Mouse (Mus musculus) testis, adult 2 months (tissue): ENCODE measurements at regions not wholly inside any gene's neighbourhood (a gene's known extent, or its start where the extent isn't known, plus 50 kb on each side); places are given as distances from the start of the nearest gene placed in this dataset.

Experiments used
- CTCF ChIP-seq: fragments of 200-500 bp; IDR thresholded peaks from 2 replicates; pipeline ENCODE4 v1.5.1; 2012; ENCODE audit warnings: low read depth, mild to moderate bottlenecking, inconsistent platforms, low read length, moderate library complexity; ENCODE audit not compliant: control insufficient read depth, insufficient read depth, insufficient replicate concordance
- POLR2A ChIP-seq: fragments of 200-500 bp; IDR thresholded peaks from 2 replicates; pipeline ENCODE4 v1.6.1; 2012; ENCODE audit warnings: low read depth, mild to moderate bottlenecking, inconsistent platforms, low read length, moderate library complexity; ENCODE audit not compliant: control insufficient read depth

- TF ChIP-seq CTCF (no peak), POLR2A (no peak)
Observed at GRCm38 (mm10) chr8:89758695-89759094, 589.4 kb downstream of the Tox3 start.
